Mouse (Mus musculus) frontal cortex, postnatal 25 days (tissue): ENCODE measurements around the gene Slc9a3r2.

Source experiments
- DNase-seq, 2 experiments: peaks; one replicate each; pipeline ENCODE4 v3.0.0; 2022; ENCODE audit warnings: low spot score in 2 of 2

The Slc9a3r2 gene

DNA sequence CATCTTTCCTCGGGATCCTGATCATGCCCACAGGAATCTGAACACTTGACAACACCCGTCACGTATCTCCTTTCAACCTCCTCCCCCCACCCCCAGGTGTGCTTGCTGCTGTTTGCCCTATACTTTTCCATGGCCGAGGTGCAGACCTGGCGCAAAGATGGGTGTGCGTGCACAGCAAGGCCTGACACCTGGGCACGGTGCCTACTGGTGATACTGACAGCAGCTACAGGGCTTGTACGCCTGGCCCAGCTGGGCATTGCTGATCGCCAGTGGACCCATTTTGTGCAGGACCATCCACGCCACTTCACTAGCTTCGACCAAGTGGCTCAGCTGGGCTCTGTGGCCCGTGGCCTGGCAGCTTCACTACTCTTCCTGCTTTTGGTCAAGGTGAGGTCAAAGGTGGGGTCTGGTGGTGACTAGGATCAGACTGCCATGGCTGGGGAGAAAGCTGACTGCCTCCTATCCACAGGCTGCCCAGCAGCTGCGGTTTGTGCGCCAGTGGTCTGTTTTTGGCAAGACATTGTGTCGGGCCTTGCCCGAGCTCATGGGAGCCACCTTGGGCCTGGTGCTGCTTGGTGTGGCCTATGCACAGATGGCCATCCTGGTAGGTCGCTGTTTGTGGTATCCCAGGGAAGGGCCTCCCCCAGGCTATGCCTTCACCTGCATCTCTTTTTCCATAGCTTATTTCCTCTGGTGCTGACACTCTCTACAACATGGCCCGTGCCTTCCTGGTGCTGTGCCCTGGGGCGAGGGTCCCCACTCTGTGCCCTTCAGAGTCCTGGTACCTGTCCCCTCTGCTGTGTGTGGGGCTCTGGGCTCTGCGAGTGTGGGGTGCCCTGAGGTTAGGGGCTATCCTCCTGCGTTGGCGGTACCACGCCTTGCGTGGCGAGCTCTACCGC, 55.9 kb downstream of the Slc9a3r2 start:
- no peak for DNase-seq

DNA sequence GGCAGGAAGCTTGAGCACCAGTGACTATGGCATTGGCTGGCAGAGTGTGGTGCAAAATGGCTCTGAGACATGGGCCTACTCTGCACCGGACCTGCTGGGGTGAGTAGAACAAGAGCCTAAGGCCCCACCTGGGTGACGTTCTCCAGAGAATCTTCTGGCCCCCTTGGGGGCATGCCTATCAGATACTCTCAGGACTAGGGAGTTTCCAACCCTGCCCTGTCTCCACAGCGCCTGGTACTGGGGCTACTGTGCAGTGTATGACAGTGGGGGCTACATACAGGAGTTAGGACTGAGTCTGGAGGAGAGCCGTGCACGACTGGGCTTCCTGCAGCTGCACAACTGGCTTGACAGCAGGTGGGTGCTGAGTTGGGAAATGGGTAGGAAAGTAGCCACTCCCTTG, 56.9 kb downstream of the Slc9a3r2 start:
- DNase-seq, result no peak

DNA sequence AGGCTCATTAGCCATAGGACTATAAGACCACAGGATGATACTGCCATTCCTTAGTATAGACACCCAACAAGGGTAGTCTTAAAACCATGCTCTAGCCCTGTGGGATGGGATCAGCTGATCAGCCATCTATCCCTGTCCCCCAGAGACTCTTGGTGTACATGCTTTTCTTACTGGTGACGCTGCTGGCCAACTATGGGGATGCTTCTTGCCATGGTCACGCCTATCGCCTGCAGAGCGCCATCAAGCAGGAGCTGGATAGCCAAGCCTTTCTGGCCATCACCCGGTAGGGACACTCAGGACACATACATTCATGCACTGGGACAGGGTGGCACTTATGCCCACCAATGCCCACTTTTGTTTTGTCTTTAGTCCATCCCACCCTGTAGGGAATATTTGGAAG, 58.4 kb downstream of the Slc9a3r2 start:
- no peak for DNase-seq

DNA sequence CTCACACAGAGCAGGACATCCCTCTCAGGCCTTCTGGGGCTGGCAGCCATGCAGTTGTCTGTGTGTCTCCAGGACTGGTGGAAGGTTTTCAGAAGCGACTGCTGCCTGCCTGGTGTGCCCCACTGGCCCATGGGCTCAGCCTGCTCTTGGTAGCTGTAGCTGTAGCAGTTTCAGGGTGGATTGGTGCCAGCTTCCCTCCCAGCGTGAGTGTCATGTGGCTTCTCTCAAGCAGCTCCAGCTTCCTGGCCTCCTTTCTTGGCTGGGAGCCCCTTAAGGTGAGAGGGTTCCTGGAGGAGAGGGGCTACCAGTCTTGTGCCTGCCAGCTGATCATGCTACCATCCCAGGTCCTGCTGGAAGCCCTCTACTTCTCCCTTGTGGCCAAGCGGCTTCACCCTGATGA, 59.2 kb downstream of the Slc9a3r2 start:
- DNase-seq, result no peak
